ENCODE assay signal across 20 mouse cellular contexts in the genomic region with DNA sequence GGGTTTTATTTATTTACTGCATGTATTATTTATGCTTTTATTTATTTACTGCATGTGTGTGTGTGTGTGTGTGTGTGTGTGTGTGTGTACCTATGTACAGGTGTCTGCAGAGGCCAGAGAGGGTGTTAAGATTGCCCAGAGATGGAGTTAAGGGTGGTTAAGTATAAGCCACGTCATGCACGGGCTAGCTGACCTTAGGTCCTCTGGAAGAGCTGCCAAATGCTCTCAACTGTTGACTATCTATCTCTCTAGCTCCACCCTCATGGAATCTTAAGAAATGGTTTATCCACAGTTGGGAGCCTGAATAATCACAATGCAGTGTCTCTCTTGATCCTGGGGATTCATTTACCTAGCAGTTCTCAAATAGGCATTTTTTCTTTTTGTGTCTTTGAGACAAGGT. TPM values are rescaled to one million over a fixed set of nuclear protein-coding genes. Genes with fewer than 3 reads are reported as not detected.
DNase-seq lines count a peak whose midpoint lies in the region; ATAC-seq and TF ChIP-seq lines count a peak whose summit lies in the region.
"Had no signal": no experiment of that assay in that cellular context is flagged by ENCODE, and none has a peak within 500 bp of the region (broad histone marks: within the 10 kb centered on the region; RNA-seq: fewer than 3 reads in every experiment).

No protein-coding gene starts in this region.

- WGBS in heart, embryonic 11.5 days (ENCODE audit: insufficient replicate concordance) = 25% methylated on average over 2 of the region's 2 CpGs
- 74% methylated on average over 2 of the region's 2 CpGs for WGBS in kidney, embryonic 14.5 days
- WGBS in liver, embryonic 14.5 days (ENCODE audit: insufficient replicate concordance) = 30% methylated on average over 2 of the region's 2 CpGs

- H3K27ac ChIP-seq in heart, embryonic 11.5 days (ENCODE audit: low read depth, low read length) = peak overlapping the region; percentile 77
- H3K27ac ChIP-seq in kidney, embryonic 14.5 days (ENCODE audit: low read depth, low read length) = no peak overlapping the region
- no peak overlapping the region for H3K27ac ChIP-seq in liver, embryonic 14.5 days
- H3K27ac ChIP-seq: hindbrain, embryonic 15.5 days; layer of hippocampus, adult 2 months; left cerebral cortex, adult 2 months had no signal

- H3K27me3 ChIP-seq in heart, embryonic 11.5 days (ENCODE audit: control insufficient read depth, insufficient read depth, low read length) = no peaks in the 10 kb centered on the region
- no peaks in the 10 kb centered on the region for H3K27me3 ChIP-seq in kidney, embryonic 14.5 days (ENCODE audit: control insufficient read depth, insufficient read depth, low read length)
- no peaks in the 10 kb centered on the region for H3K27me3 ChIP-seq in liver, embryonic 14.5 days (ENCODE audit: control insufficient read depth, insufficient read depth, low read length)
- H3K27me3 ChIP-seq: hindbrain, embryonic 15.5 days had no signal

- peak; percentile 1; the same call in 1 of the 2 replicates for TF ChIP-seq EP300 in liver, embryonic 14.5 days (IDR thresholded peaks at IDR 0.05; ENCODE audit: low read depth)

- peaks cover 26% of the 10 kb centered on the region for H3K4me1 ChIP-seq in heart, embryonic 11.5 days (ENCODE audit: control insufficient read depth, insufficient read depth, low read length)
- no peaks in the 10 kb centered on the region for H3K4me1 ChIP-seq in kidney, embryonic 14.5 days (ENCODE audit: control insufficient read depth, insufficient read depth, low read length)
- H3K4me1 ChIP-seq in liver, embryonic 14.5 days (replicated peaks; ENCODE audit: control insufficient read depth in 2 of 2, insufficient read depth in 2 of 2, low read length in 1 of 2) = peaks cover 0 to 3% of the 10 kb centered on the region in 2 experiments; a peak in 2 of 4 replicates

- ATAC-seq in heart, embryonic 11.5 days (replicated peaks; ENCODE audit: insufficient number of reproducible peaks, low FRiP score, low TSS enrichment) = no peak
- ATAC-seq in kidney, embryonic 14.5 days (ENCODE audit: low FRiP score, low TSS enrichment) = no peak
- no peak for ATAC-seq in liver, embryonic 14.5 days (ENCODE audit: insufficient read depth)
- ATAC-seq: forebrain, embryonic 14.5 days; intestine, postnatal 0 days had no signal

- peaks cover 2% of the 10 kb centered on the region; the same call in 1 of the 2 replicates for H3K36me3 ChIP-seq in heart, embryonic 11.5 days (ENCODE audit: control insufficient read depth, insufficient read depth, low read length)
- H3K36me3 ChIP-seq in kidney, embryonic 14.5 days (ENCODE audit: control insufficient read depth, insufficient read depth, low read length) = no peaks in the 10 kb centered on the region
- no peaks in the 10 kb centered on the region for H3K36me3 ChIP-seq in liver, embryonic 14.5 days (replicated peaks; ENCODE audit: control insufficient read depth, insufficient read depth, low read depth)
- H3K36me3 ChIP-seq: hindbrain, embryonic 15.5 days had no signal

- no peaks in the 10 kb centered on the region for H3K9me3 ChIP-seq in heart, embryonic 11.5 days (replicated peaks; ENCODE audit: control insufficient read depth, low read length)
- no peaks in the 10 kb centered on the region; the same call in 1 of the 2 replicates for H3K9me3 ChIP-seq in kidney, embryonic 14.5 days (ENCODE audit: control insufficient read depth, low read length)
- no peaks in the 10 kb centered on the region for H3K9me3 ChIP-seq in liver, embryonic 14.5 days (ENCODE audit: control insufficient read depth, low read length)
- H3K9me3 ChIP-seq: hindbrain, embryonic 15.5 days had no signal

- H3K4me3 ChIP-seq in heart, embryonic 11.5 days (ENCODE audit: low read depth, low read length) = no peak overlapping the region
- H3K4me3 ChIP-seq in kidney, embryonic 14.5 days (ENCODE audit: low read length) = no peak overlapping the region
- H3K4me3 ChIP-seq in liver, embryonic 14.5 days (ENCODE audit: insufficient read depth in 1 of 2, low read depth in 2 of 2, low read length in 2 of 2) = no peak overlapping the region
- H3K4me3 ChIP-seq: erythroblast, embryonic 14.5 days; hindbrain, embryonic 15.5 days; layer of hippocampus, adult 2 months; left cerebral cortex, adult 2 months had no signal

- DNase-seq in heart, adult 8-10 months (ENCODE audit: low spot score) = no peak
- DNase-seq in kidney, postnatal 25 days = peak; percentile 23 to 39
- DNase-seq in adipocyte (ENCODE audit: low spot score) = peak; percentile 44
- DNase-seq in liver, embryonic 14.5 days (ENCODE audit: low read depth in 3 of 3, low spot score in 3 of 3) = no peak
- no peak for DNase-seq in left cerebral cortex, adult 11 months (ENCODE audit: low spot score)
- DNase-seq: adrenal gland, postnatal 36 days; B cell, adult 2 months; cerebellum, adult 8-10 months; lung, embryonic 14.5 days; lung, postnatal 4 days; right cerebral cortex, adult 18-20 months; thymus, adult 18-20 months had no signal

- peak overlapping the region; percentile 47 for H3K4me2 ChIP-seq in heart, embryonic 11.5 days
- H3K4me2 ChIP-seq in kidney, embryonic 14.5 days (replicated peaks; ENCODE audit: low read depth, low read length) = no peak overlapping the region
- H3K4me2 ChIP-seq in liver, embryonic 14.5 days (ENCODE audit: low read depth) = peak overlapping the region; percentile 25
- H3K4me2 ChIP-seq: hindbrain, embryonic 15.5 days; lung, embryonic 14.5 days had no signal

- 0 out of 2 replicates have a peak overlapping the region, but pooled peaks have one; percentile 6 for H3K9ac ChIP-seq in heart, embryonic 11.5 days (ENCODE audit: low read depth, low read length)
- no peak overlapping the region for H3K9ac ChIP-seq in kidney, embryonic 14.5 days (ENCODE audit: low read depth, low read length)
- H3K9ac ChIP-seq in liver, embryonic 14.5 days (replicated peaks) = no peak overlapping the region
- H3K9ac ChIP-seq: hindbrain, embryonic 15.5 days; lung, embryonic 14.5 days had no signal

- no peak for TF ChIP-seq CTCF in liver, embryonic 14.5 days (IDR thresholded peaks at IDR 0.05; ENCODE audit: low read depth)

RNA-seq across cellular contexts. Expression of a gene that starts 30.8 kb away (rescaled TPM):
- polyA plus RNA-seq in heart, embryonic 11.5 days (2014; fragmentation: Nextera tagmentation; extraction: Ambion mirVana) = 39.8 and 42.6 TPM in 2 replicates
- total RNA-seq in heart, adult 8-10 months (2022) = 100 to 1,000 TPM; 113 to 126 (median 121) TPM
- 8.7 and 18.2 TPM in 2 replicates for polyA plus RNA-seq in kidney, embryonic 14.5 days (2014; fragmentation: Nextera tagmentation; extraction: Ambion mirVana)
- 3.0 and 3.1 TPM in 2 replicates for polyA plus RNA-seq in liver, embryonic 14.5 days (2012; rRNA removed)
- polyA plus RNA-seq in liver, embryonic 14.5 days (2014; fragmentation: Nextera tagmentation; extraction: Ambion mirVana) = 2.1 and 3.2 TPM in 2 replicates

Comparison
In these comparisons a context has a peak if more than half of its experiments do, and no peak if none do; other contexts are left out.
1. DNase-seq: peak in kidney, postnatal 25 days (2 of 2) and adipocyte (single experiment); none in heart, adult 8-10 months (single experiment), liver, embryonic 14.5 days (0 of 3) and left cerebral cortex, adult 11 months (single experiment).